Mouse (Mus musculus) gastrocnemius, postnatal 14 days (tissue): ENCODE measurements around the gene Vmn2r-ps159. TPM values are rescaled to one million over a fixed set of nuclear protein-coding genes. Genes with fewer than 3 reads are reported as not detected.
"Not testable (repeated sequence)": the region's sequence is repeated elsewhere in the genome, so short reads cannot be mapped to it uniquely, and the experiment has no call there.

Source experiments
- DNase-seq: peaks from one replicate; pipeline ENCODE4 v3.0.0; 2021; ENCODE audit warnings: mixed read lengths
- intact Hi-C: fragments of 180-260 bp; cut with DNase I; formaldehyde crosslinking; loops from one replicate; pipeline ENCODE4 v1.15.1; 2025; ENCODE audit warnings: low total_unique reads
- long read RNA-seq, 2 experiments: library from polyadenylated mRNA; stranded (forward); transcript quantifications; one replicate each; pipeline ENCODE4 v2.0.0; 2021
- total RNA-seq, 2 experiments: library from RNA; stranded (reverse); gene quantifications; 2 replicates each; pipeline ENCODE4 v1.2.3; 2021

The Vmn2r-ps159 gene
- not detected for total RNA-seq
- long read RNA-seq, experiment 1: 0 reads
- long read RNA-seq, experiment 2: 0 reads

- DNase-seq, intact Hi-C loops: not testable (repeated sequence)
Measured at GRCm38 (mm10) chr4:156330803-156331202, at the start of gene Vmn2r-ps159. TSS of gene Vmn2r-ps159 (plus strand) at chr4:156331103.

DNA sequence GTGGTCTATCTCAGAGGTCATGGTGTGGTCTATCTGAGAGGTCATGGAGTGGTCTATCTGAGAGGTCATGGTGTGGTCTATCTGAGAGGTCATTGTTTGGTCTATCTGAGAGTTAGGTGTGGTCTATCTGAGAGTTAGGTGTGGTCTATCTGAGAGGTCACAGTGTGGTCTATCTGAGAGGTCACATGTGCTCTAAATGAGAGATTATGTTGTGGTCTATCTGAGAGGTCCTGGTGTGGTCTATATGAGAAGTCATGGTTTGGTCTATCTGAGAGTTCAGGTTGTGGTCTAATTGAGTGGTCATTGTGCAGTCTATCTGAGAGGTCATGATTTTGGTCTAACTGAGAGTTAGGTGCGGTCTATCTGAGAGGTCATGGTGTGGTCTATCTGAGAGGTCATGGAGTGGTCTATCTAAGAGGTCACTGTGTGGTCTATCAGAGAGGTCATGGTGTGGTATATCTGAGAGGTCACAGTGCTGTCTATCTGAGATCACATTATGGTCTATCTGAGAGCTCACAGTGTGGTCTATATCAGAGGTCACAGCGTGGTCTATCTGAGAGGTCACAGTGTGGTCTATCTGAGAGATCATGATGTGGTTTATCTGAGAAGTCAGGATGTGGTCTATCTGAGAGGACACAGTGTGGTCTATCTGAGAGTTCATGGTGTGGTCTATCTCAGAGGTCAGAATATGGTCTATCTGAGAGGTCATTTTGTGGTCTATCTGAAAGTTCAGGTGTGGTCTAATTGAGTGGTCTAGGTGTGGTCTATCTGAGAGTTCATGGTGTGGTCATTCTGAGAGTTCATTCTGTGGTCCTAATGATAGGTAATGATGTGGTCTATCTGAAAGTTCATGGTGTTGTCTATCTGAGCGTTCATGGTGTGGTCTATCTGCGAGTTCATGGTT is 10.9 kb downstream of the Vmn2r-ps159 start:
- DNase-seq, intact Hi-C loops: not testable (repeated sequence)

- intact Hi-C loops: no loop called here
- DNase-seq: no peak
Measured at GRCm38 (mm10) chr4:156342569-156343325, 11.8 kb downstream of the Vmn2r-ps159 start.

- no peak for DNase-seq
- intact Hi-C loops: no loop called here
Measured at GRCm38 (mm10) chr4:156343332-156343731, 12.4 kb downstream of the Vmn2r-ps159 start.

DNA sequence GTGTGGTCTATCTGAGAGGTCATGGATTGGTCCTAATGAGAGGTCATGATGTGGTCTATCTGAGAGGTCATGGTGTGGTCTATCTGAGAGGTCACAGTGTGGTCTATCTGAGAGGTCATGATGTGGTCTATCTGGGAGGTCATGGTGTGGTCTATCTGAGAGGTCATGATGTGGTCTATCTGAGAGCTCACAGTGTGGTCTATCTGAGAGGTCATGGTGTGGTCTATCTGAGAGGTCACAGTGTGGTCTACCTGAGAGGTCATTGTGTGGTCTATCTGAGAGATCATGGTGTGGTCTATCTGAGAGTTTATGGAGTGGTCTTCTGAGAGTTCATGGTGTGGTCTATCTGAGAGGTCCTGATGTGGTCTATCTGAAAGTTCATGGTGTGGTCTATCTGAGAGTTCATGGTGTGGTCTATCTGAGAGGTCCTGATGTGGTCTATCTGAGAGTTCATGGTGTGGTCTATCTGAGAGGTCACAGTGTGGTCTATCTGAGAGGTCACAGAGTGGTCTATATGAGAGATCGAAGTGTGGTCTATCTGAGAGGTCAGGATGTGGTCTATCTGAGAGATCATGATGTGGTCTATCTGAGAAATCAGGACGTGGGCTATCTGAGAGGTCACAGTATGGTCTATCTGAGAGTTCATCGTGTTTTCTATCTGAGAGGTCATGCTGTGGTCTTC is 26.0 kb downstream of the Vmn2r-ps159 start:
- intact Hi-C loops: not testable (repeated sequence)

More for the DNA sequence above, 26.0 kb downstream of the Vmn2r-ps159 start:
- not testable (repeated sequence) for DNase-seq

Other genes starting within 250 kb of the Vmn2r-ps159 start
- gene 9430015G10Rik, start 221.1 kb upstream of the Vmn2r-ps159 start, total RNA-seq: 1 to 10 TPM; 3.2 to 4.1 TPM
- not detected for gene Rnf223, start 200.6 kb upstream of the Vmn2r-ps159 start, total RNA-seq
- gene Agrn, start 133.6 kb upstream of the Vmn2r-ps159 start, total RNA-seq: 10 to 100 TPM; 25.3 to 25.5 TPM
- gene Isg15, start 130.3 kb upstream of the Vmn2r-ps159 start, total RNA-seq: under 1 TPM; 0.42 to 0.57 TPM
- gene AW011738, start 127.8 kb upstream of the Vmn2r-ps159 start, total RNA-seq: 1 to 10 TPM; 2.9 to 3.3 TPM
- 100 to 1,000 TPM in 1 of 2 experiments, 10 to 100 TPM in 1; 73.3 to 103 TPM for gene Perm1, start 115.2 kb upstream of the Vmn2r-ps159 start, total RNA-seq
- gene Plekhn1, start 96.2 kb upstream of the Vmn2r-ps159 start, total RNA-seq: 1 to 10 TPM; 5.1 to 5.5 TPM
- gene Noc2l, start 95.1 kb upstream of the Vmn2r-ps159 start, total RNA-seq: 10 to 100 TPM; 22.2 to 28.7 TPM
- gene Samd11, start 75.4 kb upstream of the Vmn2r-ps159 start, total RNA-seq: under 1 TPM in 1 of 2 experiments, not detected in 1; 0.21 TPM